Mouse (Mus musculus): ENCODE results near the gene Kirrel3. TPM values are rescaled to one million over a fixed set of nuclear protein-coding genes. Genes with fewer than 3 reads are reported as not detected.

Kirrel3 gene
- polyA plus RNA-seq, 1 experiment = not detected

DNA sequence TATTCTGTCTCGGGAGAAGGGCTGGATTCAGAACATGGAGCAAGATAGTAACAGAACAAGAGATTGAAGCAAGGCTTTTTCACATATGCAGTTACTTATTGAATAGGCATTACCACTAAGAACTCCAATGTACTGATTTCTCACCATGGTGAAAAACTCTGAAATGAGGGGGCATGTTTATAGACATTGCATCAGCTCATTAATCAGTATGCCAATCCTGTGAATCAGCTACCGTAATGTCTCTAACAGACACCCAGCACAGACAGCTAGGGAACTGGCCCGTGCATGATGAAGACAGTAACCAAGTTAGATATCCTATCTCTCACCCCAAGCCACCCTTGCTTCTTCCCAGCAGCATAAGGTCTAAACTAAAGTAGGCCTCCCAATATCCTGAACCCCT is 492.5 kb downstream of the Kirrel3 start:
- Histone ChIP-seq H3K9me3 (ENCODE audit: control insufficient read depth, low read length) (no peaks in the 10 kb centered on the region), H3K36me3 (ENCODE audit: control insufficient read depth) (no peaks in the 10 kb centered on the region), H3K4me1 (ENCODE audit: control insufficient read depth) (no peaks in the 10 kb centered on the region), H3K4me3 (replicated peaks) (no peak overlapping the region), H3K27me3 (ENCODE audit: control insufficient read depth) (peaks cover 2% of the 10 kb centered on the region; the same call in 1 of the 2 replicates)
- no peak for TF ChIP-seq TAL1 (IDR thresholded peaks at IDR 0.05; ENCODE audit: low read length)
- no peak for TF ChIP-seq GATA1 (IDR thresholded peaks at IDR 0.05; ENCODE audit: low read length)

DNA sequence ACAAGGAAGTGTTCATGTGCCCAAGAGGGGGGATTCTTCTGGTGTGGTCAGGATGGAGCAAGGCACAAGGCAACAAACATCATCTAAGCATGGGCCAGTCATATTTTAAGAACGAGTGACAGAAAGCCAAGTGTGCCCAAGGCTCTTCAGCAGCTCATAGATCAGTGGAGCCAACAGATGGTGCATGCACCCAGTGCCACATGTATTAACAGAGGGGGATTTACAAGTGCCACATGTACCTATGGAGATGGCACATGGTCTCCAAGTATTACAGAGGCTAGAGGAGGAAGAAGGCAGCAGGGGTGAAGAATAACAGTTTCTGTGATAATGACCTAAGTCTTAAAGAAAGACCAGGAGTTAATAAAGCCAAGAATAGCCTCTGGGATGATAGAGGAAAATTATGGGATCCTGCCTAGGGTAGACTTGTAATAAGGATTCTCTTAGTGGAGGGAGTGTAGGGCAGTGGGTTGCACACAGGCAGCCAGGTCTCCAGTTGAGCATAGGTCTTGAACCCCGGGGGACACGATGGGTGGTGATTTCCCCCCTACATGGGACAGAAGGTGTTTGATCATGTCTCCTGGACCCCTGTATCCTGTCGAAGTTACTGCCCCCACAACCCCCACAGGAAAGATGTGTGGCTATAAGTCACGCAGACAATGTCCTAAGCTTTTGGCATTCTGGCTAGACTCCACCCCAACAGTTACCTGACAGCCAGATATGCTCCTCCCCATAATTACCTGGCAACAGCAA is 495.0 kb downstream of the Kirrel3 start:
- Histone ChIP-seq H3K36me3 (ENCODE audit: control insufficient read depth) (no peaks in the 10 kb centered on the region), H3K4me1 (ENCODE audit: control insufficient read depth) (no peaks in the 10 kb centered on the region), H3K4me3 (replicated peaks) (no peak overlapping the region), H3K9me3 (ENCODE audit: control insufficient read depth, low read length) (no peaks in the 10 kb centered on the region), H3K27me3 (ENCODE audit: control insufficient read depth) (peaks cover 2% of the 10 kb centered on the region)
- TF ChIP-seq TAL1 (IDR thresholded peaks at IDR 0.05; ENCODE audit: low read length) (no peak), GATA1 (IDR thresholded peaks at IDR 0.05; ENCODE audit: low read length) (no peak)

GRCm38 (mm10) chr9:34983513-34984462 is 498.1 kb downstream of the Kirrel3 start:
- Histone ChIP-seq H3K36me3 (ENCODE audit: control insufficient read depth) (no peaks in the 10 kb centered on the region), H3K4me3 (replicated peaks) (no peak overlapping the region), H3K4me1 (ENCODE audit: control insufficient read depth) (no peaks in the 10 kb centered on the region), H3K27me3 (ENCODE audit: control insufficient read depth) (no peaks in the 10 kb centered on the region; the same call in 1 of the 2 replicates), H3K9me3 (ENCODE audit: control insufficient read depth, low read length) (no peaks in the 10 kb centered on the region)
- peak; percentile 44; the same call in 1 of the 2 replicates for TF ChIP-seq GATA1 (IDR thresholded peaks at IDR 0.05; ENCODE audit: low read length)
- TF ChIP-seq TAL1 (IDR thresholded peaks at IDR 0.05; ENCODE audit: low read length) = no peak

GRCm38 (mm10) chr9:34986156-34986555 is 500.5 kb downstream of the Kirrel3 start:
- TF ChIP-seq GATA1 (IDR thresholded peaks at IDR 0.05; ENCODE audit: low read length) (no peak), TAL1 (IDR thresholded peaks at IDR 0.05; ENCODE audit: low read length) (no peak)
- Histone ChIP-seq H3K4me1 (ENCODE audit: control insufficient read depth) (peaks cover 5% of the 10 kb centered on the region; the same call in 1 of the 2 replicates), H3K9me3 (ENCODE audit: control insufficient read depth, low read length) (no peaks in the 10 kb centered on the region), H3K27me3 (ENCODE audit: control insufficient read depth) (no peaks in the 10 kb centered on the region; the same call in 1 of the 2 replicates), H3K4me3 (replicated peaks) (no peak overlapping the region), H3K36me3 (ENCODE audit: control insufficient read depth) (no peaks in the 10 kb centered on the region)

DNA sequence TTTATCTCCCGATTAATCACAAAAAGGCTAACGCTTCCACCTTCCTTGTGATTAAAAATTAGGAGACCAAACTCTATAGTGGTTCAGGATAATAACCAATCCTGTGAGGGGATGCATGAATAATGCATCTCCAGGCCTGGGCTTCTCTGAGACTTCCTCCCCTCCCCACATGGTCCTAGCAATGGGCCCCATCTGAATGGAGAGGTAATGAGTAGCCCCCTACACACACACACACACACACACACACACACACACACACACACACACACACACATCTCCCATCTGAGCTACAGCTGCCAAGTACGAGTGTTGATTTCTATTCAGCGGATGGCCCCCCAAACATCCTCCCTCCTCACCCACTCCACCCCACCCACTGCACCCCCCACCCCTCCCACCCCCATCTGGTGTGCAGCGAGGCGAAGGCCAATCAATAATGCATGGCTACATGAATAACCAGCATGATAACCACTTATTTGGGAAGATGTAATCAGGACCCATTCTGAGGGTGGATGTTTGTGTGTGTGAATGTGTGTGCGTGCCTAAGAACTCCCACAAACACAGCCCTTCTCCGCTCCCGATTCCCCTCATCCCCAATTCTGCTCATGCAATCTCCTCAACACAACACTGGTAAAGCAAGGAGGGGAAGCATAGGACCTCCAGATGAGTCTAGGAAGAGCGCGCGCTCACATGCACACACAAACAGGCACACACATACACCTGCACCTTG is 501.9 kb downstream of the Kirrel3 start:
- H3K4me1 ChIP-seq (ENCODE audit: control insufficient read depth) = peaks cover 5% of the 10 kb centered on the region; the same call in 1 of the 2 replicates
- TF ChIP-seq TAL1 (IDR thresholded peaks at IDR 0.05; ENCODE audit: low read length) (no peak), GATA1 (IDR thresholded peaks at IDR 0.05; ENCODE audit: low read length) (no peak)
- H3K27me3 ChIP-seq (ENCODE audit: control insufficient read depth) = no peaks in the 10 kb centered on the region; the same call in 1 of the 2 replicates

DNA sequence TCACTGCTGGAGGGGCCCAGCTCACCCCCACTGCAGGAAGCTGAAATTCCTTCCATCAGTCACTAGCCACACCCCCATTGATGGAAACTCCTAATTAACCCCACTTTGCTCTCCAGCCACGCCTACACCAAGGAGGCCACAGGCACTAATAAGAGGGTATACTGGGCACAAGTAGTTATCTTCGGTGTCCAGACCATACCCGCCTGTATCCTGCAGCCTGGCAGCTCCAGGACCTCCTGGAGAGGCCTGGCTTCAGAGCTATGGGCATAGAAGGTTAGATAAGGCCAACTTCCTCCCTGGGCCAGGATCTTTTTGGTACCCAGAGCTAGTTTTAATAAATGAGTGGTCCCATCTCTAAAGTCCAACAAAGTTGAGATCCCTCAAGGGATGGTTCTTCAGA is 503.0 kb downstream of the Kirrel3 start:
- Histone ChIP-seq H3K27me3 (ENCODE audit: control insufficient read depth) (no peaks in the 10 kb centered on the region; the same call in 1 of the 2 replicates), H3K4me3 (replicated peaks) (no peak overlapping the region), H3K4me1 (ENCODE audit: control insufficient read depth) (peaks cover 5% of the 10 kb centered on the region; the same call in 1 of the 2 replicates), H3K36me3 (ENCODE audit: control insufficient read depth) (no peaks in the 10 kb centered on the region), H3K9me3 (ENCODE audit: control insufficient read depth, low read length) (no peaks in the 10 kb centered on the region)
- TF ChIP-seq GATA1 (IDR thresholded peaks at IDR 0.05; ENCODE audit: low read length) (no peak), TAL1 (IDR thresholded peaks at IDR 0.05; ENCODE audit: low read length) (no peak)

More for the DNA sequence above, 501.9 kb downstream of the Kirrel3 start:
- Histone ChIP-seq H3K4me3 (replicated peaks) (no peak overlapping the region), H3K36me3 (ENCODE audit: control insufficient read depth) (no peaks in the 10 kb centered on the region), H3K9me3 (ENCODE audit: control insufficient read depth, low read length) (no peaks in the 10 kb centered on the region)

- H3K36me3 ChIP-seq (ENCODE audit: control insufficient read depth) = no peaks in the 10 kb centered on the region
- peaks cover 5% of the 10 kb centered on the region; the same call in 1 of the 2 replicates for H3K4me1 ChIP-seq (ENCODE audit: control insufficient read depth)
Observed at GRCm38 (mm10) chr9:34992201-34992600, 506.5 kb downstream of the Kirrel3 start.

DNA sequence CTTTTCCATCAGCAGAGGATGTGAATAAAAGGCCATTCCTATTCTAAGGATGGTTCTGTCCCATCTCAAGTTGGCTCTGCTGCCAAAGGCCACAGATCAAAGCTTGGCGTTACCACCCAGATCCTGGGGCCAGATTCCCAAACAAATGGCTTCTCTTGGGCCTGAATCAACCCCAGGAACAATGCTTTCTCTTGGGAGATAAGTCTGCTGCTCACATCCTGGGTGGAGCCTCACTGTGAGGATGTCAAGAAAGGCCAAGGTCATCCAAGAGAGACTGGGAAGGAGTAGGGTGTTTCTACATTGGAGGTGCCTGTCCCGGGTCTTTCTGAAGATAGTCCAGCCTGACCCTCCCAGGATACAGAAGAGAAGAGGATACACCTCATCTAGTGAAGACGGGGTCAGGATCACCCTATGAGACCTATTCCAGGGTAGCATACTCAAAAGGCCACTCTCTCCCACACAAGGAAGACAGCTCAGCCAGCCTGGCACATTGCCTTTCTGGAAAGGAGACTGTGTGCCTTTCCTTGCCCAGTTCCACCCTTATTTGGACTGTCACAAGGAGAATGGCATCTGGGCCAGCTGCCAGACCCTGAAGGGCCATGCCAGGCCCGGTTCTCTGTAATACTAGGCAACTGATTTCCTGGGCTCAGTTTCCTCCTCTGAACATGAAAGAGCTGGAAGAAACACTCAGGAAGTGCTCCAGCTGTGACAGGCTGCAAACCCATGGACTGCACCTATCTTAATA is 507.9 kb downstream of the Kirrel3 start:
- Histone ChIP-seq H3K4me3 (replicated peaks) (no peak overlapping the region), H3K9me3 (ENCODE audit: control insufficient read depth, low read length) (no peaks in the 10 kb centered on the region), H3K4me1 (ENCODE audit: control insufficient read depth) (peaks cover 5% of the 10 kb centered on the region; the same call in 1 of the 2 replicates), H3K27me3 (ENCODE audit: control insufficient read depth) (no peaks in the 10 kb centered on the region), H3K36me3 (ENCODE audit: control insufficient read depth) (no peaks in the 10 kb centered on the region)
- TF ChIP-seq TAL1 (IDR thresholded peaks at IDR 0.05; ENCODE audit: low read length) (no peak), GATA1 (IDR thresholded peaks at IDR 0.05; ENCODE audit: low read length) (no peak)

More at GRCm38 (mm10) chr9:34992201-34992600, 506.5 kb downstream of the Kirrel3 start:
- no peak overlapping the region for H3K4me3 ChIP-seq (replicated peaks)
- H3K9me3 ChIP-seq (ENCODE audit: control insufficient read depth, low read length) = no peaks in the 10 kb centered on the region
- H3K27me3 ChIP-seq (ENCODE audit: control insufficient read depth) = no peaks in the 10 kb centered on the region
- TF ChIP-seq TAL1 (IDR thresholded peaks at IDR 0.05; ENCODE audit: low read length) (no peak), GATA1 (IDR thresholded peaks at IDR 0.05; ENCODE audit: low read length) (no peak)
